20 mouse cellular contexts compared by ENCODE assay signal in the genomic region with DNA sequence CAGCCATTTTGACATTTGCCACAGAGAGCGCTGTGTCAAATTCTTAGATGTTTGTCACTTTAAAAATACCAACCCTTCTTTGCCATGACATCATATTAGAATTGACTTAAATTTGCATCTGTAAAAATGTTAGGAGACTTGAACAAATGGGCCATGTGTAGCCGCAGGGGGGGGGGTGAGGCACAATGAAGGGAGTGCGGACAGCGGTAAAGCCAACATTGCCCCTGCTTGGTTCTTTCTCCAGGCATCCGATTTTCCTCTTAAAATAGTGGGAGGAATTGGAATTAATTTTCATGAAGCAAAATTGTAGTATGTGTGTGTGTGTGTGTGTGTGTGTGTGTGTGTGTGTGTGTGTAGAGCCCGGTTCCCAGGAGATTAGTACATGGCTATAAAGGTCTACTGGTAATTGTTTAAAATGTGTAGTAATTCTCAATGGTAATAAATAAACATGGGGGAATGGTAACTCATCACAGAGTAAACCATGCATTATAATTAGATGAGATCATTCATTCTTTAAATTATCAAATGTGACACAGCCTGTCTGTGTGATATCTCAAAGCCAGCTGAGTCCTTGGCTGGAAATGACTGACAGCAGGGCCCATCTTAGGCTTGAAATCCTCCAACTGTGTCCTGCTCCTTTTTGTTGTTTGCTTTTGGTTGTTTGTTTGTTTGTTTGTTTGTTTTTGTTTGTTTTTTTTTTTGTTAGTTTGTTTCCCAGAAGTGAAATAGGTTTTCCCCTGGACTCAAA. TPM values are rescaled to one million over a fixed set of nuclear protein-coding genes. Genes with fewer than 3 reads are reported as not detected.
DNase-seq lines count a peak whose midpoint lies in the region; ATAC-seq lines count a peak whose summit lies in the region.
"Had no signal": no experiment of that assay in that cellular context is flagged by ENCODE, and none has a peak within 500 bp of the region (broad histone marks: within the 10 kb centered on the region; RNA-seq: fewer than 3 reads in every experiment).

No protein-coding gene starts in this region.

- no peak overlapping the region for H3K27ac ChIP-seq in hindbrain, embryonic 11.5 days (ENCODE audit: low read depth, low read length)
- H3K27ac ChIP-seq in hindbrain, embryonic 10.5 days, result no peak overlapping the region
- no peak overlapping the region for H3K27ac ChIP-seq in forebrain, embryonic 14.5 days (ENCODE audit: low read depth, low read length)
- H3K27ac ChIP-seq in hindbrain, embryonic 14.5 days, result no peak overlapping the region
- no peak overlapping the region for H3K27ac ChIP-seq in neural tube, embryonic 14.5 days (ENCODE audit: low read depth, low read length)
- H3K27ac ChIP-seq: embryonic facial prominence, embryonic 13.5 days; kidney, embryonic 15.5 days; left cerebral cortex, adult 2 months; liver, embryonic 13.5 days; lung, embryonic 15.5 days had no signal

- no peaks in the 10 kb centered on the region for H3K4me1 ChIP-seq in hindbrain, embryonic 11.5 days (replicated peaks; ENCODE audit: control insufficient read depth, insufficient read depth, low read length)
- H3K4me1 ChIP-seq in hindbrain, embryonic 10.5 days (replicated peaks), result no peaks in the 10 kb centered on the region
- no peaks in the 10 kb centered on the region for H3K4me1 ChIP-seq in forebrain, embryonic 14.5 days (ENCODE audit: control insufficient read depth, insufficient read depth, low read length)
- 0 out of 2 replicates have a peak, but pooled peaks cover 3% of the 10 kb centered on the region for H3K4me1 ChIP-seq in hindbrain, embryonic 14.5 days (replicated peaks; ENCODE audit: control insufficient read depth, insufficient read depth, low read length)
- no peaks in the 10 kb centered on the region for H3K4me1 ChIP-seq in neural tube, embryonic 14.5 days (ENCODE audit: control insufficient read depth, insufficient read depth, low read length)
- H3K4me1 ChIP-seq: embryonic facial prominence, embryonic 13.5 days; liver, embryonic 13.5 days; lung, embryonic 15.5 days had no signal

- H3K4me3 ChIP-seq in hindbrain, embryonic 11.5 days (ENCODE audit: low read depth, low read length), result no peak overlapping the region
- H3K4me3 ChIP-seq in hindbrain, embryonic 10.5 days, result no peak overlapping the region
- H3K4me3 ChIP-seq in forebrain, embryonic 14.5 days (ENCODE audit: low read depth, low read length), result no peak overlapping the region
- H3K4me3 ChIP-seq in hindbrain, embryonic 14.5 days (replicated peaks; ENCODE audit: low read length), result no peak overlapping the region
- H3K4me3 ChIP-seq in neural tube, embryonic 14.5 days (ENCODE audit: low read depth, low read length), result no peak overlapping the region
- H3K4me3 ChIP-seq: embryonic facial prominence, embryonic 13.5 days; kidney, embryonic 15.5 days; left cerebral cortex, adult 2 months; liver, embryonic 13.5 days; lung, embryonic 15.5 days had no signal

- 83% methylated on average over 6 of the region's 6 CpGs for WGBS in hindbrain, embryonic 11.5 days
- WGBS in hindbrain, embryonic 10.5 days, result 87% methylated on average over 6 of the region's 6 CpGs
- 72% methylated on average over 6 of the region's 6 CpGs for WGBS in forebrain, embryonic 14.5 days
- WGBS in hindbrain, embryonic 14.5 days, result 51% methylated on average over 6 of the region's 6 CpGs
- 58% methylated on average over 6 of the region's 6 CpGs for WGBS in neural tube, embryonic 14.5 days

- DNase-seq in hindbrain, embryonic 11.5 days (ENCODE audit: low spot score), result no peak
- DNase-seq in hindbrain, embryonic 10.5 days (ENCODE audit: low spot score), result no peak
- DNase-seq in forebrain, embryonic 14.5 days (ENCODE audit: low spot score), result peak; percentile 65
- DNase-seq in hindbrain, embryonic 14.5 days (ENCODE audit: low spot score), result peak; percentile 32
- DNase-seq in lung, postnatal 36 days, result no peak
- no peak for DNase-seq in left cerebral cortex, adult 18-20 months (ENCODE audit: low spot score in 2 of 2)
- DNase-seq: adrenal gland, postnatal 10 days; B cell, adult 2 months; cerebellum, adult 8-10 months; heart, postnatal 14 days; liver, embryonic 13.5 days; thymus, postnatal 25 days had no signal

- H3K27me3 ChIP-seq in hindbrain, embryonic 11.5 days (ENCODE audit: control insufficient read depth, insufficient read depth, low read length), result no peaks in the 10 kb centered on the region; the same call in 1 of the 2 replicates
- H3K27me3 ChIP-seq in hindbrain, embryonic 10.5 days (ENCODE audit: insufficient read depth, poor library complexity, severe bottlenecking), result peaks cover 29% of the 10 kb centered on the region
- no peaks in the 10 kb centered on the region for H3K27me3 ChIP-seq in forebrain, embryonic 14.5 days (replicated peaks; ENCODE audit: control insufficient read depth, insufficient read depth, low read length)
- no peaks in the 10 kb centered on the region for H3K27me3 ChIP-seq in hindbrain, embryonic 14.5 days (ENCODE audit: control insufficient read depth, insufficient read depth, low read length)
- H3K27me3 ChIP-seq in neural tube, embryonic 14.5 days (ENCODE audit: control insufficient read depth, insufficient read depth, low read length), result no peaks in the 10 kb centered on the region
- H3K27me3 ChIP-seq: embryonic facial prominence, embryonic 13.5 days; kidney, embryonic 15.5 days; liver, embryonic 13.5 days; lung, embryonic 15.5 days had no signal

- no peak overlapping the region for H3K4me2 ChIP-seq in hindbrain, embryonic 11.5 days (replicated peaks; ENCODE audit: low read depth, low read length)
- H3K4me2 ChIP-seq in forebrain, embryonic 14.5 days (ENCODE audit: low read length), result no peak overlapping the region
- no peak overlapping the region for H3K4me2 ChIP-seq in hindbrain, embryonic 14.5 days (replicated peaks)
- H3K4me2 ChIP-seq in neural tube, embryonic 14.5 days (ENCODE audit: low read depth, low read length), result no peak overlapping the region
- H3K4me2 ChIP-seq: embryonic facial prominence, embryonic 13.5 days; heart, embryonic 11.5 days; kidney, embryonic 15.5 days; liver, embryonic 13.5 days; lung, embryonic 15.5 days had no signal

- H3K36me3 ChIP-seq in hindbrain, embryonic 11.5 days (ENCODE audit: control insufficient read depth, insufficient read depth, low read length), result no peaks in the 10 kb centered on the region
- no peaks in the 10 kb centered on the region for H3K36me3 ChIP-seq in hindbrain, embryonic 10.5 days
- H3K36me3 ChIP-seq in forebrain, embryonic 14.5 days (ENCODE audit: control insufficient read depth, insufficient read depth, low read length), result no peaks in the 10 kb centered on the region
- H3K36me3 ChIP-seq in hindbrain, embryonic 14.5 days (replicated peaks; ENCODE audit: control insufficient read depth, insufficient read depth), result no peaks in the 10 kb centered on the region
- H3K36me3 ChIP-seq in neural tube, embryonic 14.5 days (ENCODE audit: control insufficient read depth, insufficient read depth, low read length), result no peaks in the 10 kb centered on the region
- H3K36me3 ChIP-seq: liver, embryonic 13.5 days; lung, embryonic 15.5 days had no signal

- H3K9ac ChIP-seq in hindbrain, embryonic 11.5 days (ENCODE audit: low read depth, low read length), result no peak overlapping the region
- H3K9ac ChIP-seq in forebrain, embryonic 14.5 days (ENCODE audit: low read length), result no peak overlapping the region
- H3K9ac ChIP-seq in hindbrain, embryonic 14.5 days, result no peak overlapping the region
- H3K9ac ChIP-seq in neural tube, embryonic 14.5 days (replicated peaks; ENCODE audit: low read depth, low read length), result no peak overlapping the region
- H3K9ac ChIP-seq: embryonic facial prominence, embryonic 13.5 days; kidney, embryonic 15.5 days; liver, embryonic 13.5 days; lung, embryonic 15.5 days had no signal

- ATAC-seq in hindbrain, embryonic 11.5 days (ENCODE audit: low FRiP score), result peak; percentile 88
- ATAC-seq in forebrain, embryonic 14.5 days, result peak; percentile 79; the same call in 1 of the 2 replicates
- ATAC-seq in hindbrain, embryonic 14.5 days (ENCODE audit: low FRiP score), result peak; percentile 77
- ATAC-seq in neural tube, embryonic 14.5 days (ENCODE audit: low read depth), result peak; percentile 79
- ATAC-seq: intestine, embryonic 16.5 days had no signal

- H3K9me3 ChIP-seq in hindbrain, embryonic 11.5 days (ENCODE audit: control insufficient read depth, low read length), result no peaks in the 10 kb centered on the region
- no peaks in the 10 kb centered on the region for H3K9me3 ChIP-seq in hindbrain, embryonic 10.5 days
- H3K9me3 ChIP-seq in forebrain, embryonic 14.5 days (replicated peaks; ENCODE audit: control insufficient read depth, low read length), result no peaks in the 10 kb centered on the region
- H3K9me3 ChIP-seq in hindbrain, embryonic 14.5 days (ENCODE audit: control insufficient read depth, low read length), result no peaks in the 10 kb centered on the region
- no peaks in the 10 kb centered on the region for H3K9me3 ChIP-seq in neural tube, embryonic 14.5 days (ENCODE audit: control insufficient read depth, low read length)
- H3K9me3 ChIP-seq: embryonic facial prominence, embryonic 13.5 days; kidney, embryonic 15.5 days; liver, embryonic 13.5 days; lung, embryonic 15.5 days had no signal

RNA-seq across cellular contexts. Expression of gene Cacna2d1, which starts 14.0 kb away (rescaled TPM):
- polyA plus RNA-seq in hindbrain, embryonic 11.5 days (2014; fragmentation: Nextera tagmentation; extraction: Ambion mirVana), result 24.9 and 26.5 TPM in 2 replicates
- polyA plus RNA-seq in hindbrain, embryonic 10.5 days (2016; fragmentation: Nextera tagmentation; extraction: Ambion mirVana), result 7.2 and 15.0 TPM in 2 replicates
- polyA plus RNA-seq in forebrain, embryonic 14.5 days (2014; fragmentation: Nextera tagmentation; extraction: Ambion mirVana), result 22.8 and 30.6 TPM in 2 replicates
- 40.3 and 43.7 TPM in 2 replicates for polyA plus RNA-seq in hindbrain, embryonic 14.5 days (2014; fragmentation: Nextera tagmentation; extraction: Ambion mirVana)
- polyA plus RNA-seq in neural tube, embryonic 14.5 days (2014; fragmentation: Nextera tagmentation; extraction: Ambion mirVana), result 59.1 and 65.7 TPM in 2 replicates
- total RNA-seq in left cerebral cortex, adult 18-20 months (2021), result 100 to 1,000 TPM; 181 TPM
- total RNA-seq: megakaryocyte progenitor cell, adult 5-6 weeks had no signal

Comparison
In these comparisons a context has a peak if more than half of its experiments do, and no peak if none do; other contexts are left out.
1. DNase-seq: peak in forebrain, embryonic 14.5 days (single experiment) and hindbrain, embryonic 14.5 days (single experiment); none in hindbrain, embryonic 11.5 days (single experiment), hindbrain, embryonic 10.5 days (single experiment), lung, postnatal 36 days (single experiment) and left cerebral cortex, adult 18-20 months (0 of 2).
2. Peak in every context shown above with its lines, with median percentiles within 50 percentile points of each other: ATAC-seq.